Mouse (Mus musculus) intestine, postnatal 0 days (tissue): ENCODE results near the gene Gca. TPM values are rescaled to one million over a fixed set of nuclear protein-coding genes. Genes with fewer than 3 reads are reported as not detected.
"Not testable (repeated sequence)": the region's sequence is repeated elsewhere in the genome, so short reads cannot be mapped to it uniquely, and the experiment has no call there.

Source experiments
- ATAC-seq: fragments of 200-750 bp; cut with Nextera tagmentation; 2 replicates; pipeline ENCODE4 v1.8.0; 2017; ENCODE audit warnings: mild to moderate bottlenecking, moderate TSS enrichment, moderate library complexity
- H3K27ac ChIP-seq: fragments of 300-500 bp; sonication (generic); 2 replicates; pipeline ENCODE4 v1.5.1; 2014; ENCODE audit warnings: mild to moderate bottlenecking, low read depth, low read length, moderate library complexity
- H3K27me3 ChIP-seq: fragments of 300-500 bp; sonication (generic); replicated peaks from 2 replicates; pipeline ENCODE4 v1.6.1; 2014; ENCODE audit warnings: low read length, mixed read lengths; ENCODE audit not compliant: control insufficient read depth, insufficient read depth
- H3K36me3 ChIP-seq: fragments of 300-500 bp; sonication (generic); 2 replicates; pipeline ENCODE4 v1.6.1; 2014; ENCODE audit warnings: mild to moderate bottlenecking, moderate library complexity; ENCODE audit not compliant: control insufficient read depth, insufficient read depth
- H3K4me1 ChIP-seq: fragments of 300-500 bp; sonication (generic); replicated peaks from 2 replicates; pipeline ENCODE4 v1.6.1; 2014; ENCODE audit warnings: antibody characterized with exemption, low read length, mixed read lengths; ENCODE audit not compliant: control insufficient read depth, insufficient read depth
- H3K4me2 ChIP-seq: fragments of 300-500 bp; sonication (generic); replicated peaks from 2 replicates; pipeline ENCODE4 v1.6.1; 2014; ENCODE audit warnings: low read depth, mild to moderate bottlenecking, moderate library complexity
- H3K4me3 ChIP-seq: fragments of 300-500 bp; sonication (generic); 2 replicates; pipeline ENCODE4 v1.5.1; 2014; ENCODE audit warnings: low read depth, low read length
- H3K9ac ChIP-seq: fragments of 300-500 bp; sonication (generic); 2 replicates; pipeline ENCODE4 v1.6.1; 2014; ENCODE audit warnings: mild to moderate bottlenecking, low read depth, low read length
- H3K9me3 ChIP-seq: fragments of 300-500 bp; sonication (generic); 2 replicates; pipeline ENCODE4 v1.6.1; 2016; ENCODE audit warnings: mixed run types; ENCODE audit not compliant: control insufficient read depth
- CTCF ChIP-seq: sonication (generic); IDR thresholded peaks from 2 replicates; pipeline ENCODE4 v1.5.1; 2016; ENCODE audit warnings: low read depth, mild to moderate bottlenecking, control low read depth, antibody characterized with exemption, moderate library complexity
- WGBS: fragments of 180-500 bp; shearing (Covaris S2); extraction: QIAGEN DNeasy Blood & Tissue Kit; methylation state at CpG from one replicate; pipeline ENCODE4 v1.1.7; 2014; 5-methylcytosine and 5-hydroxymethylcytosine counted together
- polyA plus RNA-seq: library from polyadenylated mRNA; unstranded; fragments of >200 nt; fragmentation: Nextera tagmentation; extraction: Ambion mirVana; gene quantifications from 2 replicates; pipeline ENCODE4 v1.2.1, GENCODE M21; 2015

The Gca gene
- polyA plus RNA-seq, 1 experiment from 2014 or later, result 3.9 TPM

DNA sequence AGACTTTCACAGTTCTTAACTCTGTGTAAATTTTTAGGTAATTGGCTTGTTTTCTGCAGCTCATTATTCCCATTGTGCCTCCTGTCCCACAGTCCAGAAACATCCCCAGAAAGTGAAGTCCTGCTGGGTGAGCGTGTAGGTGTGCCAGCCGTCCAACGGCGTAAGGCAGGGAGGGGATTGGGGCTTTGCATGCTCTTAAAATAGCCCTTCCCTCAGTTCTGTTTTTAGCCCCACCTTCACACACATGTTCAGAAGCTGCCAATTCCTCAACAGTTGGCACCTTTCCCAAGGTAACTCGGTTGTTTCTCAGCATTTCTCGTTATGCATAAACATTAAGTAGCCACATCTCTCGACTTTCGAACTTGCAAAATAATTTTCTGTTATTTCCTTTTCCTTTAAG is 17.6 kb downstream of the Gca start:
- Histone ChIP-seq H3K9me3 (no peaks in the 10 kb centered on the region), H3K27me3 (no peaks in the 10 kb centered on the region), H3K36me3 (no peaks in the 10 kb centered on the region), H3K4me3 (no peak overlapping the region), H3K9ac (no peak overlapping the region), H3K4me2 (no peak overlapping the region), H3K4me1 (no peaks in the 10 kb centered on the region), H3K27ac (no peak overlapping the region)
- 76% methylated on average over 8 of the region's 8 CpGs for WGBS
- TF ChIP-seq CTCF, result no peak
- no peak for ATAC-seq

DNA sequence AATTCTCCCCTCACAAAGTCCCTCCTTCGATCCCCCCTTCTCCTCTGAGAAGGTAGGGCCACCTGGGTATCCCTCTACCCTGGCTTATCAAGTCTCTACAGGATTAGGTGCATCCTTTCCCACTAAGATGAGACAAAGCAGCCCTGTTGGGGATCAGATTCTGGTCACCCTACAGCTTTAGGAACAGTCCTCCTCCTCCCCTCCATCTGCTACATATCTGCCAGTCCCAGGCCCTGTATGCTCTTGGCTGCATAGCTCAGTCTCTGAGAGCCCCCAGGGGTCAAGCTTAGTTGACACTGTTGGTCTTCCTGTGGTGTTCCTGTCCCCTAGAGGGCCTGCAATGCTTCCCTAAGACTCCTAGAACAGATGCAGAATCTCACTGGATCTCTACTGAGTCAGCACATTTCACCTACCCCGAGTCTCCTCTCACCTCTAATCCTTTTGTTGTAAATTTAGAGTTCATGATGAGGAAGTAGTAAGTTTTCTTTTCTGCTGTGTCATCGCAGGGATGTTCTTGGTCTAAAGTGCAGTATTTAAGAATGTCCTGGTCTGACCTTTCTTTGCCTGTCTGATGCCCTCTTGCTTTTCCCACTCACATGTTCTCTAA is 21.0 kb downstream of the Gca start:
- no peaks in the 10 kb centered on the region for H3K4me1 ChIP-seq
- 50% methylated on average over 3 of the region's 3 CpGs for WGBS
- ATAC-seq, result no peak
- no peaks in the 10 kb centered on the region for H3K9me3 ChIP-seq
- H3K36me3 ChIP-seq, result no peaks in the 10 kb centered on the region
- no peaks in the 10 kb centered on the region for H3K27me3 ChIP-seq
- H3K9ac ChIP-seq, result no peak overlapping the region
- no peak for TF ChIP-seq CTCF
- H3K27ac ChIP-seq, result no peak overlapping the region
- no peak overlapping the region for H3K4me2 ChIP-seq
- no peak overlapping the region for H3K4me3 ChIP-seq

DNA sequence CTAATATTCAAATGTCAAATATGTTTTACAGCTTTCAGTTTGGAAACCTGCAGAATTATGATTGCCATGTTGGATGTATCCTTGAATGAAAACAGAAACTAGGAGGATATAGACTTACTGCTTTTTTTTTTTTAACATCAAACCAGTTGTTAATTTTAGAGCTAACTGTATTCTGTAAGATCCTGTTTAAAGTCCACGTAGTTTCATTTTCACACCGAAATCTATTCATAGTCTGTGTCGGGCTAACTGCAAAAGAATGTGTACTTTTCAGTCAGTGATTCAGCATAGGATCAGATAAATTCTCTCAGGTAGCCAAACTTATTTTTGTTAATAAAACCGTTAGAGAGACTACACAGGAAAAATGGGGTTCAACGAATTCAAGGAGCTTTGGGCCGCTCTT is 21.8 kb downstream of the Gca start:
- 81% methylated on average over 6 of the region's 6 CpGs for WGBS
- H3K9me3 ChIP-seq, result no peaks in the 10 kb centered on the region
- H3K36me3 ChIP-seq, result no peaks in the 10 kb centered on the region
- H3K27me3 ChIP-seq, result no peaks in the 10 kb centered on the region
- no peak overlapping the region for H3K4me3 ChIP-seq
- H3K27ac ChIP-seq, result no peak overlapping the region
- TF ChIP-seq CTCF, result no peak
- H3K9ac ChIP-seq, result no peak overlapping the region
- no peak overlapping the region for H3K4me2 ChIP-seq
- H3K4me1 ChIP-seq, result no peaks in the 10 kb centered on the region
- ATAC-seq, result no peak

DNA sequence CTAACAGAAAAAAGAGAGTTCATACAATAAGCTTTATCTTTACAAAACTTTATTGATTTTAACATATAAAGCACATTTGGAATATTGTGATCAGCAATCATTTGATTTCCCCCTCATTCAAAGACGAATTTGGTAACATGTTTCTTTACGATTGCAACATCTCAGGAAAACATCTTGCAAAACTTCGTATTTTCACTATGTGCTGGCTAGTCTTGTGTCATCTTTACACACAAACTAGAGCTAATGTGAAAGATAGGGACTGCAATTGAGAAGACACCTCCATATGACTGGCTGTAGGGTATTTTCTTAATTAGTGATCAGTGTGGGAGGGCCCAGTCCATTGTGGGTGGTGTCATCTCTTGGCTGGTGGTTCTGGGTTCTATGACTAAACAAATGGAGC is 42.2 kb downstream of the Gca start:
- 79% methylated on average over 3 of the region's 3 CpGs for WGBS
- no peak for TF ChIP-seq CTCF
- H3K4me2 ChIP-seq, result no peak overlapping the region
- no peak for ATAC-seq
- H3K9ac ChIP-seq, result no peak overlapping the region
- no peaks in the 10 kb centered on the region for H3K9me3 ChIP-seq
- no peaks in the 10 kb centered on the region for H3K36me3 ChIP-seq
- no peaks in the 10 kb centered on the region for H3K4me1 ChIP-seq
- H3K27ac ChIP-seq, result no peak overlapping the region
- no peak overlapping the region for H3K4me3 ChIP-seq
- H3K27me3 ChIP-seq, result no peaks in the 10 kb centered on the region

DNA sequence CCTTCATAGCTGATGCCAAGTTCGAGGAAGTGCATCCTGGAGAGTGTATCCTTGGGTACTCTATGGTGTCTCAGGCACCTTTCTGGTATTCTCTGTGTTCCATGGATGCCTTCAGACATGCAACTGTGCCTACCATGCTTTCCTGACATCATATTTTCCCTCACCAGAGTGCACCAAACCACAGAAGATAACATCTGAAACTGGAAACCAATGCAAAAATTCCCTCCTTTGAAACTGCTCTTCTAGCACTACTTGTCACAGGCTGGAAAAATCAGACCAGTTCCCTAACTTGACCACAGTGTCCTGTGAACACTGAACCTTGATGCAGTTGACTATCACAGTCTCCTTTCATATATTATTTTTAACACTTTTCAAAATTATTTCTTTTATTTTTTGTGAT is 45.5 kb downstream of the Gca start:
- H3K27me3 ChIP-seq, result no peaks in the 10 kb centered on the region
- TF ChIP-seq CTCF, result no peak
- H3K27ac ChIP-seq, result no peak overlapping the region
- H3K36me3 ChIP-seq, result no peaks in the 10 kb centered on the region
- no peak overlapping the region for H3K9ac ChIP-seq
- no peak overlapping the region for H3K4me3 ChIP-seq
- no peaks in the 10 kb centered on the region for H3K9me3 ChIP-seq
- no peak for ATAC-seq
- 89% methylated on average over 1 of the region's 1 CpGs for WGBS
- no peak overlapping the region for H3K4me2 ChIP-seq
- H3K4me1 ChIP-seq, result no peaks in the 10 kb centered on the region

- H3K27me3 ChIP-seq, H3K9me3 ChIP-seq, ATAC-seq, H3K4me1 ChIP-seq, H3K36me3 ChIP-seq, H3K9ac ChIP-seq, H3K4me3 ChIP-seq, H3K4me2 ChIP-seq, H3K27ac ChIP-seq: not testable (repeated sequence)
- 94% methylated on average over 4 of the region's 4 CpGs for WGBS
These were observed 50.3 kb downstream of the Gca start for GRCm38 (mm10) chr2:62714362-62714761.

DNA sequence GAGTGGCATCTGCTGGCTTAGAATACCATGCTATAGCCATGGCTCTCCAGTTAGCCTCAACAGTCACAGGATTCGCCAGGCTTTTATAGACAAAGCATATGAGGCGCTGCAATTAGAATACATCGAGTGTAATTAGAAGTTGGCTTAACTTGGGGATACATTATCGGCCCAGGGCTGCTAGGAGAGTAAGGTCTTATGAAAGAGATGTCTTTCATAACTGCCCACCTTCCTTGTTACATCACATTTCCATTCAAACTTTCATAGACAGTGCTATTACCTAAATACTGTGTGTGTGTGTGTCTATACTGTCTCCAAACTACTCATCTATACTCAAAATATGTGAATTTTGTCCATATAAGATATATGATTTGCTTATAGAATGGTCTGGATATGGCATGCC is 51.2 kb downstream of the Gca start:
- Histone ChIP-seq H3K27ac (no peak overlapping the region), H3K9me3 (no peaks in the 10 kb centered on the region), H3K27me3 (no peaks in the 10 kb centered on the region), H3K36me3 (no peaks in the 10 kb centered on the region), H3K9ac (no peak overlapping the region), H3K4me1 (no peaks in the 10 kb centered on the region), H3K4me2 (no peak overlapping the region), H3K4me3 (no peak overlapping the region)
- no peak for TF ChIP-seq CTCF
- ATAC-seq, result no peak
- 93% methylated on average over 4 of the region's 4 CpGs for WGBS
